Mouse (Mus musculus) lung, postnatal 0 days (tissue): ENCODE results near the gene 2210408I21Rik.

Experiments
- CTCF ChIP-seq: IDR thresholded peaks from 2 replicates; pipeline ENCODE4 v1.5.1; 2016; ENCODE audit warnings: antibody characterized with exemption, mild to moderate bottlenecking
- EP300 ChIP-seq: IDR thresholded peaks from 2 replicates; pipeline ENCODE4 v1.6.1; 2016; ENCODE audit warnings: antibody characterized with exemption, mild to moderate bottlenecking, control low read depth

- no peak for TF ChIP-seq EP300
- TF ChIP-seq CTCF = no peak
Measured at GRCm38 (mm10) chr13:77213196-77213595, 77.9 kb downstream of the 2210408I21Rik start.
